Mouse (Mus musculus) hindbrain, embryonic 13.5 days (tissue): Measurements from ENCODE around the gene Mrps27. TPM values are rescaled to one million over a fixed set of nuclear protein-coding genes. Genes with fewer than 3 reads are reported as not detected.

ENCODE experiments used
- ATAC-seq: fragments of 200-750 bp; cut with Nextera tagmentation; 2 replicates; pipeline ENCODE4 v1.8.0; 2017; ENCODE audit warnings: moderate TSS enrichment; ENCODE audit not compliant: low FRiP score
- H3K27ac ChIP-seq: fragments of 300-500 bp; sonication (generic); 2 replicates; pipeline ENCODE4 v1.5.1; 2015; ENCODE audit warnings: inconsistent platforms, mild to moderate bottlenecking, moderate library complexity
- H3K27me3 ChIP-seq: fragments of 300-500 bp; sonication (generic); 2 replicates; pipeline ENCODE4 v1.6.1; 2015; ENCODE audit warnings: mild to moderate bottlenecking, inconsistent platforms
- H3K36me3 ChIP-seq: fragments of 300-500 bp; sonication (generic); 2 replicates; pipeline ENCODE4 v1.6.1; 2015; ENCODE audit warnings: mild to moderate bottlenecking, inconsistent platforms
- H3K4me1 ChIP-seq: fragments of 300-500 bp; sonication (generic); replicated peaks from 2 replicates; pipeline ENCODE4 v1.6.1; 2015; ENCODE audit warnings: inconsistent platforms
- H3K4me2 ChIP-seq: fragments of 300-500 bp; sonication (generic); 2 replicates; pipeline ENCODE4 v1.6.1; 2015; ENCODE audit warnings: inconsistent platforms, mild to moderate bottlenecking, moderate library complexity
- H3K4me3 ChIP-seq: fragments of 300-500 bp; sonication (generic); 2 replicates; pipeline ENCODE4 v1.5.1; 2015; ENCODE audit warnings: mild to moderate bottlenecking, inconsistent platforms
- H3K9ac ChIP-seq: fragments of 300-500 bp; sonication (generic); 2 replicates; pipeline ENCODE4 v1.6.1; 2015; ENCODE audit warnings: mild to moderate bottlenecking, inconsistent platforms
- H3K9me3 ChIP-seq: fragments of 300-500 bp; sonication (generic); 2 replicates; pipeline ENCODE4 v1.6.1; 2016; ENCODE audit warnings: inconsistent platforms
- WGBS: fragments of 180-500 bp; shearing (Covaris S2); methylation state at CpG from one replicate; pipeline ENCODE4 v1.1.7; 2015; 5-methylcytosine and 5-hydroxymethylcytosine counted together
- polyA plus RNA-seq: library from polyadenylated mRNA; unstranded; fragments of >200 nt; fragmentation: Nextera tagmentation; extraction: Ambion mirVana; gene quantifications from 2 replicates; pipeline ENCODE4 v1.2.1, GENCODE M21; 2015

The Mrps27 gene
- polyA plus RNA-seq, 1 experiment from 2014 or later: 35.7 TPM

DNA sequence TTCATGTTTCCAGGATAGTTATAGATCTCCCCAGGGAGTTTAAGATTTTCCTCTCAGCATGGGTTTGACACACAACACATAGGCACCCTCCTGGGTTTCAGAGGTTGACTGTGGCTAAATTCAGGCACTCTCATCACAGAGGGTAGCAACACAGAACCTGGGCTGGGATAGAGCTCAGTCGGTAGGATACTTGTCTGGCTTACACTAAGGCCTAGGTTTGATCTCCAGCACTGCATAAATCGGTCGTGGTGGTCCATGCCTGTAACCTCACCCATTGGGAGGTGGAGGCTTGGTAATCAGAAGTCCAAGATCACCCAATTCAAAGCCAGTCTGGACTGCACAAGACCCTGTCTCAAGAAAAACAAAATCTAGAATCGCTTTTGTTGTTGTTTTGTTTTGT, 103.7 kb downstream of the Mrps27 start:
- 25% methylated on average over 4 of the region's 4 CpGs for WGBS
- Histone ChIP-seq H3K4me1 (peaks cover 83% of the 10 kb centered on the region), H3K4me2 (no peak overlapping the region), H3K27ac (peak overlapping the region; percentile 80), H3K27me3 (no peaks in the 10 kb centered on the region), H3K36me3 (no peaks in the 10 kb centered on the region; the same call in 1 of the 2 replicates), H3K4me3 (no peak overlapping the region), H3K9me3 (no peaks in the 10 kb centered on the region), H3K9ac (no peak overlapping the region)
- ATAC-seq: no peak

GRCm38 (mm10) chr13:99449547-99449946, 105.0 kb downstream of the Mrps27 start:
- no peak overlapping the region for H3K4me2 ChIP-seq
- no peak for ATAC-seq
- peak overlapping the region; percentile 58 for H3K27ac ChIP-seq
- H3K4me1 ChIP-seq: peaks cover 71% of the 10 kb centered on the region
- H3K9me3 ChIP-seq: no peaks in the 10 kb centered on the region
- H3K36me3 ChIP-seq: no peaks in the 10 kb centered on the region
- H3K27me3 ChIP-seq: no peaks in the 10 kb centered on the region
- no peak overlapping the region for H3K9ac ChIP-seq
- WGBS: 80% methylated on average over 4 of the region's 4 CpGs
- no peak overlapping the region for H3K4me3 ChIP-seq

- H3K4me1 ChIP-seq: peaks cover 74% of the 10 kb centered on the region
- WGBS: 61% methylated on average over 7 of the region's 7 CpGs
- H3K27me3 ChIP-seq: no peaks in the 10 kb centered on the region
- peak overlapping the region; percentile 48 for H3K27ac ChIP-seq
- no peak overlapping the region for H3K4me2 ChIP-seq
- no peaks in the 10 kb centered on the region for H3K9me3 ChIP-seq
- no peak overlapping the region for H3K4me3 ChIP-seq
- H3K9ac ChIP-seq: no peak overlapping the region
- ATAC-seq: no peak
- H3K36me3 ChIP-seq: no peaks in the 10 kb centered on the region; the same call in 1 of the 2 replicates
Observed at GRCm38 (mm10) chr13:99450766-99451165, 106.2 kb downstream of the Mrps27 start.

DNA sequence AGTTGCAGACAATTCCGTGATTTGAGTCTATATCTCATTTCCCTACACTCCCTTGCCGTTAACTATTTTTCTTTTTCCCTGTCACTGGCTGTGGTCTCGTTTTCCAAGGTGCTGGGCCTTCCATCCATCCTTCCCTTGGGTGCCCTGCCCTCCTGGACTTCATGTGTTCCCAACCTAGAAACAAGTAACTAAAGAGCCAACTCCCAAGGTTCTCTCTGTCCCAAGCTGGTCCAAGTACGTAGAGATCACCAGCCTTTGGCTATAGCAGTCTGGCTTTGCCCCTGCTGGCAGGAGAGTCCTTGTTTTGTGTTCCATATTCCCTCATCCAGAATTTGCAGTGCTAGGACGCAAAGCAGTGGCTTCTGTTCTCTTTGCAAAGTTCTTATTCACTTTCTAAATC, 106.7 kb downstream of the Mrps27 start:
- H3K9me3 ChIP-seq: no peaks in the 10 kb centered on the region
- no peak overlapping the region for H3K4me2 ChIP-seq
- no peak for ATAC-seq
- 81% methylated on average over 5 of the region's 5 CpGs for WGBS
- peaks cover 74% of the 10 kb centered on the region for H3K4me1 ChIP-seq
- H3K36me3 ChIP-seq: no peaks in the 10 kb centered on the region; the same call in 1 of the 2 replicates
- H3K27ac ChIP-seq: peak overlapping the region; percentile 31; the same call in 1 of the 2 replicates
- H3K4me3 ChIP-seq: no peak overlapping the region
- H3K9ac ChIP-seq: no peak overlapping the region
- no peaks in the 10 kb centered on the region for H3K27me3 ChIP-seq

GRCm38 (mm10) chr13:99452444-99452843, 107.9 kb downstream of the Mrps27 start:
- no peak for ATAC-seq
- WGBS: 86% methylated on average over 3 of the region's 3 CpGs
- peaks cover 67% of the 10 kb centered on the region for H3K4me1 ChIP-seq

DNA sequence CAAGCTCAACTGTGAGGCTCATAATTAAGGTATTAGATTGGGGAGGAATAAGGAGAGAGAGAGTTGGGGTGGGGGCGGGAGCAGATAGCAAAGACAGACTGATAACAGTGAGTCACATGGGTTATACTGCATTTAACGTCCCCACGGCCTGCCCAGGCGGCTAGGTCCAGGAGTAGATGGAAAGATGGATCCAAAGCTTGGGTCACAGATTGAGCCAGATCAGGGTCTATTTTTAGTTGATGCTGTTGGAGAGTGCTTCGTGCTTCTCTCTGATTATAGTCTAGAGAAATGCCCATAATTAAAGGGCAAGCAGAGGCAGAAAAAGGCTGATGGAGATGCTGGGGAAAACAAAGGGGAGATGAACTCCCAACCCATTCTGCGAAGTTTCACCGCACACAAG, 110.4 kb downstream of the Mrps27 start:
- Histone ChIP-seq H3K4me2 (no peak overlapping the region), H3K4me3 (no peak overlapping the region), H3K9me3 (no peaks in the 10 kb centered on the region), H3K9ac (no peak overlapping the region), H3K27ac (peak overlapping the region; percentile 58), H3K4me1 (peaks cover 59% of the 10 kb centered on the region), H3K36me3 (peaks cover 8% of the 10 kb centered on the region), H3K27me3 (no peaks in the 10 kb centered on the region)
- no peak for ATAC-seq
- WGBS: 82% methylated on average over 7 of the region's 7 CpGs

More at GRCm38 (mm10) chr13:99452444-99452843, 107.9 kb downstream of the Mrps27 start:
- peaks cover 8% of the 10 kb centered on the region for H3K36me3 ChIP-seq
- no peaks in the 10 kb centered on the region for H3K27me3 ChIP-seq
- no peaks in the 10 kb centered on the region for H3K9me3 ChIP-seq
- H3K4me2 ChIP-seq: no peak overlapping the region
- no peak overlapping the region for H3K9ac ChIP-seq
- H3K4me3 ChIP-seq: no peak overlapping the region
- no peak overlapping the region for H3K27ac ChIP-seq

DNA sequence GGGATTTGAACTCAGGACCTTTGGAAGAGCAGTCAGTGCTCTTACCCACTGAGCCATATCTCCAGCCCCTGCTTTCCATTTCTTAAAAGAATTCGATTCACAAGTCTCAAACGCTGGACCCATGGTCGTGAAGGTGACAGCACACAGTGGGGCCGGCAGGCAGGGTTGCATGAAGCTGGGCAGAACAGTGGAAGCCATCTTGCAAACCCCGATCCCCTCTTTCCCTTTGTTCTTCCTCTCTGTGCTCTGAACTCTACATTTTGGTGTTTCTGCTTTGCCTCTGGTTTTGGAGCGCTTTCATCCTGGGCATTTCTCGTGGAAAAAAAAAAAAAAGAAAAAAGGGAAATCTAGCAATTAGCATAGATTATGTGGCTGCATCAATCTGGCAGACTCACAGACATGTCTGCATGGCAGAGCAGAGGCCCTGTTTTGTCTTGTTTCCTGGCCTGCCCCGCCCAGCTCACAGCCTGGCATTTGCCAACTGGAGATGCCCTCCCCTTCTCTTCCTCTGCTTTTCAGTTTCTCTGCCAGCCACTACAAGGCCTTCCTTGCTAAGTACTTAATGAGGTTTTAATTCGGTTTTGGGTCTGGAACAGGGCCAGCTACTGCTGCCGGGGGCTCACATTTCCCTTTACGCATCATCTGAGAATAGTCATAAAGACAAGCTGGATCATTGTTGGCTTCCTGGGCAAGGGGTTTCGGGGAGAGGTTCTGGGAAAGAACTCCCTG, 114.2 kb downstream of the Mrps27 start:
- Histone ChIP-seq H3K36me3 (peaks cover 24% of the 10 kb centered on the region), H3K27ac (peak overlapping the region; percentile 78), H3K4me2 (no peak overlapping the region), H3K4me1 (peaks cover 47% of the 10 kb centered on the region), H3K9ac (no peak overlapping the region), H3K9me3 (no peaks in the 10 kb centered on the region), H3K27me3 (no peaks in the 10 kb centered on the region), H3K4me3 (no peak overlapping the region)
- ATAC-seq: peak; percentile 79
- WGBS: 52% methylated on average over 12 of the region's 12 CpGs

DNA sequence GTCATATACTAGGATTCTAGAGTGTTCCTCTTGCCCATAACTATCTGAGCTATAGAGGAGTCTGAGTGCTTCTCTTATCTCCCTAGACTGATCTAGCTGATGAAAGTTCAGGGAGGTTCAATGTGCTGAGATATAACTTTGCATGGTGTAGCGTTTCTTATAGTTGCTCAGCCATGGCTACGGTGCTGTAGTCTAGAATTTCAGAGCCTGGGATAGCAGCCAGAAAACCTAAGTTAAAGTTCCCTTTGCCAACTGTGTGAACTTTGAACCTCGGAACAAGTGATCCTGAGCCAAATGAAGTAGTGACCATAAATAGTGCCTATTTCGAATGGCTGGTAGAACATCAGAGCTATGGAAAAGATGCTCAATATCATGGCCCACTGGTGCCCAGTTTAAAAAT, 115.0 kb downstream of the Mrps27 start:
- H3K9ac ChIP-seq: no peak overlapping the region
- no peak overlapping the region for H3K4me3 ChIP-seq
- no peaks in the 10 kb centered on the region for H3K27me3 ChIP-seq
- peak overlapping the region; percentile 78 for H3K27ac ChIP-seq
- no peak overlapping the region for H3K4me2 ChIP-seq
- H3K36me3 ChIP-seq: peaks cover 24% of the 10 kb centered on the region
- 0 out of 2 replicates have a peak, but pooled peaks have one; percentile 3 for ATAC-seq
- H3K4me1 ChIP-seq: peaks cover 52% of the 10 kb centered on the region
- no peaks in the 10 kb centered on the region for H3K9me3 ChIP-seq
- WGBS: 85% methylated on average over 4 of the region's 4 CpGs

- Histone ChIP-seq H3K27ac (no peak overlapping the region), H3K36me3 (peaks cover 19% of the 10 kb centered on the region), H3K4me1 (peaks cover 48% of the 10 kb centered on the region), H3K27me3 (no peaks in the 10 kb centered on the region), H3K9ac (no peak overlapping the region), H3K9me3 (no peaks in the 10 kb centered on the region), H3K4me2 (no peak overlapping the region), H3K4me3 (no peak overlapping the region)
- ATAC-seq: no peak
- 97% methylated on average over 4 of the region's 4 CpGs for WGBS
Observed at GRCm38 (mm10) chr13:99461886-99462285, 117.3 kb downstream of the Mrps27 start.

GRCm38 (mm10) chr13:99464551-99464950, 120.0 kb downstream of the Mrps27 start:
- H3K4me3 ChIP-seq: no peak overlapping the region
- peaks cover 16% of the 10 kb centered on the region for H3K36me3 ChIP-seq
- no peak overlapping the region for H3K9ac ChIP-seq
- peaks cover 59% of the 10 kb centered on the region for H3K4me1 ChIP-seq
- no peaks in the 10 kb centered on the region for H3K27me3 ChIP-seq
- no peak overlapping the region for H3K4me2 ChIP-seq
- 63% methylated on average over 4 of the region's 4 CpGs for WGBS
- no peaks in the 10 kb centered on the region for H3K9me3 ChIP-seq
- no peak for ATAC-seq
- H3K27ac ChIP-seq: no peak overlapping the region

Other genes with a start within 250 kb of the Mrps27 start
- 0.64 and 0.72 TPM in 2 replicates for gene Zfp366, start 160.0 kb upstream of the Mrps27 start, polyA plus RNA-seq
- 52.0 and 53.5 TPM in 2 replicates for gene Ptcd2, start 81 bp upstream of the Mrps27 start, polyA plus RNA-seq
- gene Map1b, start 171.8 kb downstream of the Mrps27 start, polyA plus RNA-seq: 2,103 and 2,232 TPM in 2 replicates